ENCODE assay signal across 8 mouse cellular contexts in the genomic region with DNA sequence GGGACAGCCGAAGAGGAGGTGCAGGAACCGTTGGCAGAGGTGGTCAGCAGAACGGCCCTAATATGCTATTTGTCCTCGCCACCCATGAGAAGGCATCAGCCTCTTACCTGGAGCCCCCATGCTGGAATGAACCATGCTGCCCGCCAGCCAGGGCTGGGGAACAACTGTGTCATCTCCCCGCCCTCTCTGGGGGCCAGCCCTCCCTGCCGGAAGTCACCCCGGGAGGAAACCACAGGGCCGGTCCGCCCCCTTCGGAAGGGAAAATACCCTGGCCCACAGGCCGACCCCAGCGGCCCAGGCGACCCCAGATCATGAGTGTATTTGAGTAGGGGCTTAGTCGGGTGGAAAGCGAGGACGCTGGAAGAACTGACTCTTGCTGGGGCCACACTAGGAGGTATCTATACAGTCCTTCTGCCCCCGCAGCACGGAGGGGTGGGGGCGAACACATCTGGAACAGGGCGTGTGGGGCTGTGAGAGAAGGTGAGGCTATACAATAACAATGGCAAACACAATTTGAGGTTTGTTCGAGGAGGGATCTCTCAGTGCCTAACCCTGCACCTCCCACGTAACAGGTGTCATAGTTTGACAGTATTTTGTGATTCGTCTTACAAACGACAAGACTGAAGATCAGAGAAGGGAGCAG. TPM values are rescaled to one million over a fixed set of nuclear protein-coding genes. Genes with fewer than 3 reads are reported as not detected.
DNase-seq lines count a peak whose midpoint lies in the region; ATAC-seq and TF ChIP-seq lines count a peak whose summit lies in the region.

No protein-coding gene starts in this region.

- peaks cover 6% of the 10 kb centered on the region for H3K4me1 ChIP-seq in bone marrow, adult 2 months (ENCODE audit: control insufficient read depth, insufficient read depth, low read length)
- peaks cover 24% of the 10 kb centered on the region for H3K4me1 ChIP-seq in hindbrain, embryonic 12.5 days

- 1% methylated on average over 25 of the region's 25 CpGs for WGBS in bone marrow, adult 2 months
- 8% methylated on average over 25 of the region's 25 CpGs for WGBS in hindbrain, embryonic 12.5 days

- H3K27ac ChIP-seq in bone marrow, adult 2 months (ENCODE audit: control insufficient read depth, insufficient read depth, low read depth, low read length, poor library complexity) = peak overlapping the region; percentile 61
- no peak overlapping the region for H3K27ac ChIP-seq in hindbrain, embryonic 12.5 days

- intact Hi-C loops in gastrocnemius, postnatal 36 days (cut with DNase I) = loop anchor here (2.0 to 5.0 kb wide), 2 partner anchors 56 to 180 kb away; no protein-coding TSS in a partner anchor

- ATAC-seq in hindbrain, embryonic 12.5 days (ENCODE audit: low FRiP score) = peak; percentile 27; the same call in 1 of the 2 replicates

- no peak for TF ChIP-seq CTCF in bone marrow, adult 2 months (IDR thresholded peaks at IDR 0.05; ENCODE audit: control insufficient read depth, insufficient read depth, low read length)

- H3K4me2 ChIP-seq in hindbrain, embryonic 12.5 days (replicated peaks) = peak overlapping the region; percentile 13; the same call in 1 of the 2 replicates

- H3K9ac ChIP-seq in hindbrain, embryonic 12.5 days = 0 out of 2 replicates have a peak overlapping the region, but pooled peaks have one; percentile 8

- H3K27me3 ChIP-seq in hindbrain, embryonic 12.5 days = peaks cover 48% of the 10 kb centered on the region

- peak; percentile 84 for DNase-seq in CD4-positive helper T cell, adult 2 months (ENCODE audit: low read depth, low spot score)
- DNase-seq in lung, postnatal 10 days = peak; percentile 29
- DNase-seq in spleen, postnatal 4 days (ENCODE audit: low spot score in 2 of 2) = peak; percentile 68 to 83
- no peak for DNase-seq in frontal cortex, postnatal 25 days (ENCODE audit: low spot score in 2 of 2)
- no peak for DNase-seq in gastrocnemius, postnatal 36 days
- DNase-seq in right cerebral cortex, postnatal 14 days = no peak

- TF ChIP-seq POLR2A in bone marrow, adult 2 months (IDR thresholded peaks at IDR 0.05; ENCODE audit: borderline replicate concordance, control insufficient read depth, low read depth, low read length) = peak; percentile 37; the same call in 1 of the 2 replicates

- peaks cover 3% of the 10 kb centered on the region; the same call in 1 of the 2 replicates for H3K36me3 ChIP-seq in hindbrain, embryonic 12.5 days

- H3K4me3 ChIP-seq in bone marrow, adult 2 months (replicated peaks; ENCODE audit: control insufficient read depth, low read depth, low read length) = peak overlapping the region; percentile 82
- no peak overlapping the region for H3K4me3 ChIP-seq in hindbrain, embryonic 12.5 days

- H3K9me3 ChIP-seq in hindbrain, embryonic 12.5 days (replicated peaks) = 0 out of 2 replicates have a peak, but pooled peaks cover 4% of the 10 kb centered on the region

RNA-seq across cellular contexts. Expression of gene Pou2f2, which starts 47.1 kb away (rescaled TPM):
- polyA plus RNA-seq in bone marrow, adult 2 months (2011; ENCODE audit: insufficient read depth, insufficient read length, low replicate concordance, missing spikeins) = 7.8 and 16.8 TPM in 2 replicates
- polyA plus RNA-seq in hindbrain, embryonic 12.5 days (2016; fragmentation: Nextera tagmentation; extraction: Ambion mirVana) = 38.6 and 40.3 TPM in 2 replicates
- under 1 TPM; 0.10 to 0.72 TPM for total RNA-seq in gastrocnemius, postnatal 36 days (2021)

Comparison
In these comparisons a context has a peak if more than half of its experiments do, and no peak if none do; other contexts are left out.
1. DNase-seq: peak in CD4-positive helper T cell, adult 2 months (single experiment), lung, postnatal 10 days (single experiment) and spleen, postnatal 4 days (2 of 2); none in frontal cortex, postnatal 25 days (0 of 2), gastrocnemius, postnatal 36 days (0 of 2) and right cerebral cortex, postnatal 14 days (single experiment).